Mouse (Mus musculus) liver, postnatal 0 days (tissue): Measurements from ENCODE around the gene Heatr5b. TPM values are rescaled to one million over a fixed set of nuclear protein-coding genes. Genes with fewer than 3 reads are reported as not detected.

Source experiments
- ATAC-seq: fragments of 200-750 bp; cut with Nextera tagmentation; 2 replicates; pipeline ENCODE4 v1.8.0; 2017; ENCODE audit warnings: mild to moderate bottlenecking, moderate library complexity
- DNase-seq: peaks from one replicate; pipeline ENCODE4 v3.0.0-alpha.2; 2016
- H3K27ac ChIP-seq: fragments of 300-500 bp; sonication (generic); 2 replicates; pipeline ENCODE4 v1.5.1; 2014; ENCODE audit warnings: antibody characterized with exemption, moderate library complexity, mild to moderate bottlenecking, low read depth
- H3K27me3 ChIP-seq: fragments of 300-500 bp; sonication (generic); 2 replicates; pipeline ENCODE4 v1.6.1; 2014; ENCODE audit warnings: low read length, control low read depth, mixed read lengths; ENCODE audit not compliant: insufficient read depth
- H3K36me3 ChIP-seq: fragments of 300-500 bp; sonication (generic); replicated peaks from 2 replicates; pipeline ENCODE4 v1.6.1; 2014; ENCODE audit warnings: mild to moderate bottlenecking, control low read depth, low read length, moderate library complexity, mixed read lengths; ENCODE audit not compliant: insufficient read depth
- H3K4me1 ChIP-seq: fragments of 300-500 bp; sonication (generic); 2 replicates; pipeline ENCODE4 v1.6.1; 2014; ENCODE audit warnings: antibody characterized with exemption, mild to moderate bottlenecking, control low read depth; ENCODE audit not compliant: insufficient read depth
- H3K4me2 ChIP-seq: fragments of 300-500 bp; sonication (generic); 2 replicates; pipeline ENCODE4 v1.6.1; 2014; ENCODE audit warnings: low read depth, mild to moderate bottlenecking, low read length, moderate library complexity, mixed read lengths
- H3K4me3 ChIP-seq: fragments of 300-500 bp; sonication (generic); 2 replicates; pipeline ENCODE4 v1.5.1; 2014; ENCODE audit warnings: low read depth, low read length
- H3K9ac ChIP-seq: fragments of 300-500 bp; sonication (generic); replicated peaks from 2 replicates; pipeline ENCODE4 v1.6.1; 2014; ENCODE audit warnings: mild to moderate bottlenecking, moderate library complexity
- H3K9me3 ChIP-seq: fragments of 300-500 bp; sonication (generic); 2 replicates; pipeline ENCODE4 v1.6.1; 2016; ENCODE audit warnings: mild to moderate bottlenecking, control low read depth, low read length, mixed read lengths
- CTCF ChIP-seq: sonication (generic); IDR thresholded peaks from 2 replicates; pipeline ENCODE4 v1.5.1; 2016; ENCODE audit warnings: antibody characterized with exemption, low read depth
- EP300 ChIP-seq: IDR thresholded peaks from 2 replicates; pipeline ENCODE4 v1.6.1; 2016; ENCODE audit warnings: antibody characterized with exemption, low read depth, mild to moderate bottlenecking
- WGBS: fragments of 180-500 bp; shearing (Covaris S2); extraction: QIAGEN DNeasy Blood & Tissue Kit; methylation state at CpG from one replicate; pipeline ENCODE4 v1.1.7; 2014; ENCODE audit not compliant: insufficient replicate concordance; 5-methylcytosine and 5-hydroxymethylcytosine counted together
- polyA plus RNA-seq: library from polyadenylated mRNA; unstranded; fragments of >200 nt; fragmentation: Nextera tagmentation; extraction: Ambion mirVana; gene quantifications from 2 replicates; pipeline ENCODE4 v1.2.1, GENCODE M21; 2015

Gene Heatr5b
- polyA plus RNA-seq, 1 experiment from 2014 or later: 2.3 TPM

DNA sequence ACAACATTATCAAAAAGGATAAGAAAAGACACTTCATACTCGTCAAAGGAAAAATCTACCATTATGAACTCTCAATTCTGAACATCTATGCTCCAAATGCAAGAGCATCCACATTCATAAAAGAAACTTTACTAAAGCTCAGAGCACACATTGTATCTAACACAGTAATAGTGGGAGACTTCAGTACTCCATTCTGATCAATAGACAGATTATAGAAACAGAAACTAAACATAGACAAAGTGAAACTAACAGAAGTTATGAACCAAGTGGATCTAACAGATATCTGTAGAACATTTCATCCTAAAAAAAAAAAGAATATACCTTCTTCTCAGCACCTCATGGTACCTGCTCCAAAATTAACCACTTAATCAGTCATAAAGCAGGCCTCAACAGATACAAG lies 56.4 kb downstream of the Heatr5b start:
- ATAC-seq (no peak), DNase-seq (no peak)
- 82% methylated on average over 1 of the region's 1 CpGs for WGBS
- Histone ChIP-seq H3K9ac (no peak overlapping the region), H3K36me3 (peaks cover 5% of the 10 kb centered on the region), H3K27ac (no peak overlapping the region), H3K9me3 (no peaks in the 10 kb centered on the region), H3K27me3 (no peaks in the 10 kb centered on the region), H3K4me1 (no peaks in the 10 kb centered on the region), H3K4me3 (no peak overlapping the region), H3K4me2 (no peak overlapping the region)
- TF ChIP-seq CTCF: no peak
- no peak for TF ChIP-seq EP300

DNA sequence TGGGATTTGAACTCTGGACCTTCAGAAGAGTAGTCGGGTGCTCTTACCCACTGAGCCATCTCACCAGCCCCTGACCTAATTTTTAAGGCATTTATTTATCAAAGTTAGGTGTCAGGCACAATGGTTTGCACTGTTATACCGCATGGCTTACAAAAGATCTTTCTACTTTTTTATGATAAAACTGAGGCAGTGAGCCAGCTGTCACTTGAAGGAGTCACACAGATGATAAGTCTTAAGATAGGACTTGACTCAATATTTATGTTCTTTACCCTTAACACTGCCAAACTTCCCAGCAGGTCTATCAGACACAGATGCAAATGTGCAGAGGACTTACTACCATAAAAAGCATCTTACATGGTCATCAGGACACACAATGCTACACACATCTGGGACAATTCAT lies 62.8 kb downstream of the Heatr5b start:
- no peak overlapping the region for H3K4me2 ChIP-seq
- H3K9ac ChIP-seq: no peak overlapping the region
- H3K4me1 ChIP-seq: no peaks in the 10 kb centered on the region
- no peak for ATAC-seq
- no peak overlapping the region for H3K4me3 ChIP-seq
- peaks cover 17% of the 10 kb centered on the region; the same call in 1 of the 2 replicates for H3K36me3 ChIP-seq
- DNase-seq: no peak
- H3K27ac ChIP-seq: no peak overlapping the region
- WGBS: 68% methylated on average over 2 of the region's 2 CpGs
- TF ChIP-seq EP300 (no peak), CTCF (no peak)
- H3K9me3 ChIP-seq: no peaks in the 10 kb centered on the region
- H3K27me3 ChIP-seq: no peaks in the 10 kb centered on the region

DNA sequence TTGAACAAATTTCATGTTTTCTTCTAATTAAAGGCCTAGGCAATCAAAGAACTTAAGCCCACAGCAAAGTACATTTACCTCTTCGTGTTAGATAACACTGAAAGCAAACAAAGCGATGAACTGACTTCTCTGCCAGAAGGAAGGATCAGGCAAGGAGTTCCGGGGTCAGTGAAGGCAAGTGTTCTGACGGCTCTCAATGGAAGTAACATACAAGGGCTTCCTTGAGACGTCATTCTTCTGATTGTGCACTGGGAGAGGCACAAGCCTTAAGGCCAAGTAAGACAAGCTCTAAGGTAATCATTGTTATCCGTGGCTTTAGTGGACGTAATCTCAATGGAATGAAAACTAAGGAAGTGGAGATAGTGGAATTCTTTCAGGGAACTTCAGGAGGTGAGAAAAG lies 64.2 kb downstream of the Heatr5b start:
- Histone ChIP-seq H3K4me2 (no peak overlapping the region), H3K9ac (no peak overlapping the region), H3K9me3 (no peaks in the 10 kb centered on the region), H3K27me3 (no peaks in the 10 kb centered on the region), H3K27ac (no peak overlapping the region), H3K4me1 (no peaks in the 10 kb centered on the region), H3K4me3 (no peak overlapping the region), H3K36me3 (peaks cover 20% of the 10 kb centered on the region)
- 68% methylated on average over 7 of the region's 7 CpGs for WGBS
- DNase-seq (no peak), ATAC-seq (no peak)
- no peak for TF ChIP-seq EP300
- TF ChIP-seq CTCF: no peak

DNA sequence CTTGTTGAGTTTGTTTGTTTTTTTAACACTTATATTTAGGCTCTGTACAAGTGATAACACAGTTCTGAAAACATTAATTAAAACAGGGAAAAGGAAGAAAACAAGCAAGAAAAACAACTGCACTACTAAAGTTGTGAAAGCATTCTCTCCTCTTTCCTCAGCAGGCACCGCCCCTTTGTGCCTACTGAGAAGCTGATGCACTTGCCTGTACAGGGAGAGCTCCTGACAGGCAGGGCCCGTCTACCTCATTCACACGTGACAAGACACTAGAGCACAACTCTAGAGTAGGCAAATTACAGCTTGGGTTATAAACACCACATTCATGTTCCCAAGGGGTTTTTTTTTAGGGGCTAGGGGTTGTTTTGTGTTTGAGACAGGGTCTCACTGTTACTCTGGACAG lies 65.8 kb downstream of the Heatr5b start:
- Histone ChIP-seq H3K36me3 (peaks cover 27% of the 10 kb centered on the region), H3K9ac (no peak overlapping the region), H3K4me2 (no peak overlapping the region), H3K4me1 (no peaks in the 10 kb centered on the region), H3K4me3 (no peak overlapping the region), H3K27me3 (no peaks in the 10 kb centered on the region), H3K27ac (no peak overlapping the region), H3K9me3 (no peaks in the 10 kb centered on the region)
- ATAC-seq (no peak), DNase-seq (no peak)
- TF ChIP-seq EP300 (no peak), CTCF (no peak)
- 71% methylated on average over 3 of the region's 3 CpGs for WGBS

DNA sequence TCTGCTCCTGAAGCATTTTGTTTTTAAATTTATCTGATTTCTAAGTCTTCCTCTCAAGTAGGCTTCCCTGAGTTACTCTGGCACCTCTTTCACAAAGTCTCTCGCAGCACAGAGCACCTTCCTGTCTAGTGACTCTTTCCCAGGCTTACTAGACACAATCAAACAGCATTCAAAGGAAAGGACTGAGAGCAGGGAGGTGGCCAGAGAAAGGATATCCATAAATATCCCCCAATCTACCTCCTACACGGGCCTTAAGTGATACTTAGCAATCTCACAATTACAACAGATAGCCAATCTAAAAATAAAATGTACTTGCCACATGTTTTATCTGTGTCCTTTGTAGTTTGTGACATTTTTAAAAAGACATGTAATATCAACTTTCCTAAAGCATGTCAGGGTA lies 66.2 kb downstream of the Heatr5b start:
- WGBS: 58% methylated on average over 2 of the region's 2 CpGs
- Histone ChIP-seq H3K9me3 (no peaks in the 10 kb centered on the region), H3K27me3 (no peaks in the 10 kb centered on the region), H3K36me3 (peaks cover 31% of the 10 kb centered on the region), H3K27ac (no peak overlapping the region), H3K4me3 (no peak overlapping the region), H3K4me1 (no peaks in the 10 kb centered on the region), H3K4me2 (no peak overlapping the region), H3K9ac (no peak overlapping the region)
- no peak for DNase-seq
- TF ChIP-seq CTCF (no peak), EP300 (no peak)
- no peak for ATAC-seq

DNA sequence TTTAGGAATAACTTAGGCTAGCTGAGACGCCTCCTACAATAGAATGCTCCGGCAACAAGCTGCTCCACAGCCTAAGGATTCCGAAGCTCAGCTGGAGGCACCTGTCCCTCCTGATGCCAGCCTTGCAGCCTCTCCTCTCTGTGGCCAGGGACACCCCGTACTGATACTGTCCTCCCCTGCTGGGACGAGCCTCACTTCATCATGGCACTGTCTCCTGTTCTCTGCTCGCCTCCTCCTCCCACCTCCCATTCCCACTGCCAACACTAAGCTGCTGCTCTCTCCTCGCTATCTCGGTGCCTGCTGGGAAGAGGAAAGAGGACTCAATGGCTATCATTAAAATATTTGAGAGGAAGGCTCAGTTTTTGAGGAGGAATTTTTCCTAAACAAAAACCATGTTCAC lies 67.6 kb downstream of the Heatr5b start:
- 76% methylated on average over 8 of the region's 8 CpGs for WGBS
- Histone ChIP-seq H3K9me3 (no peaks in the 10 kb centered on the region), H3K4me2 (no peak overlapping the region), H3K4me3 (no peak overlapping the region), H3K27me3 (no peaks in the 10 kb centered on the region), H3K4me1 (no peaks in the 10 kb centered on the region), H3K27ac (no peak overlapping the region), H3K9ac (no peak overlapping the region), H3K36me3 (peaks cover 25% of the 10 kb centered on the region)
- DNase-seq: no peak
- no peak for ATAC-seq
- TF ChIP-seq EP300: no peak
- TF ChIP-seq CTCF: no peak

DNA sequence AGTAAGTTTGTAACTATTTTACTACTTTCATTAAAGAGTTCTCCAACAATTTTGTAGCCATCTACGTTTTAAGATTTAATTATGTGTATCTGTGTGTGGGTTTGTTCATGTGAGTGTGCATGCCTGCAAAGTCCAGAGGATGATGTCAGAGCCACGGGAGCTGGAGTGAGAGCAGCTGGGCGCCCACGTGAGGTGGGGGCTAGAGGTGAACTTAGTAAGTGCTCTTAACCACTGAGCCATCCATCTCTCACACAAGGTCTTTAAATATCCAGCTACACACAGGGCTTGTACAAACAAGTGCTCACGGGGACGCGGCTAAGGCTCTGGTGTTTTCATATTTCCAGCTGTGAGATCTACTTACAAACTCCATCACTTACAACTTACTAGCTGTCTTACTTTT lies 69.1 kb downstream of the Heatr5b start:
- Histone ChIP-seq H3K36me3 (peaks cover 29% of the 10 kb centered on the region), H3K9me3 (no peaks in the 10 kb centered on the region), H3K9ac (no peak overlapping the region), H3K27me3 (no peaks in the 10 kb centered on the region), H3K4me1 (no peaks in the 10 kb centered on the region), H3K27ac (no peak overlapping the region), H3K4me3 (no peak overlapping the region), H3K4me2 (no peak overlapping the region)
- no peak for TF ChIP-seq EP300
- TF ChIP-seq CTCF: no peak
- whole genome bisulfite sequencing: 85% methylated on average over 7 of the region's 7 CpGs
- DNase-seq (no peak), ATAC-seq (no peak)
